Mouse (Mus musculus) stomach, adult 2 months (tissue): ENCODE results near the gene Gp9. TPM values are rescaled to one million over a fixed set of nuclear protein-coding genes. Genes with fewer than 3 reads are reported as not detected.

Experiments
- polyA plus RNA-seq: library from polyadenylated mRNA; depleted of rRNA; stranded (reverse); fragments of >200 nt; gene quantifications from 2 replicates; pipeline ENCODE4 v1.2.3, GENCODE M21; 2012; rRNA removed

Gp9 gene
- 1.1 and 3.0 TPM in 2 replicates for polyA plus RNA-seq

DNA sequence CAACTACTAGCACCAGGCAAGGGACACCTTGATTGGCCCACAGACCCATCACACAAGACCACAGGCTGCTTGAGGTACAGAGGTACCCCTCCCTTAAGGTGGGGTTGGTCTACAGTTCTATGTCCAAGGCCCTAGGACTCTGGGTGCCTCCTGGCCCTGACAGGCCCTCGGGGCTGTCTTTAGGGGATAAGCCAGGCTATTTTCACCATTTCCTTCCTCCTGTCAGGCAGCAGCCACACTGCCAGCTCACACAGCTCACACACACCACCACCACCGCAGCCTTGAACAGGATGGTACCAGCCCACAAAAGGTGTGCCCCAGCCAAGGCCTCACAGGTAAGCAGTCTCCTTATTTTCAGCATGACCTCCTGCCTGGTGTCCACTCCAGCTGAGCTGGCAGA is at the start of gene Gp9:
Gp9 (plus strand) TSS at position 231 of the 400 bp plus-strand sequence.

DNA sequence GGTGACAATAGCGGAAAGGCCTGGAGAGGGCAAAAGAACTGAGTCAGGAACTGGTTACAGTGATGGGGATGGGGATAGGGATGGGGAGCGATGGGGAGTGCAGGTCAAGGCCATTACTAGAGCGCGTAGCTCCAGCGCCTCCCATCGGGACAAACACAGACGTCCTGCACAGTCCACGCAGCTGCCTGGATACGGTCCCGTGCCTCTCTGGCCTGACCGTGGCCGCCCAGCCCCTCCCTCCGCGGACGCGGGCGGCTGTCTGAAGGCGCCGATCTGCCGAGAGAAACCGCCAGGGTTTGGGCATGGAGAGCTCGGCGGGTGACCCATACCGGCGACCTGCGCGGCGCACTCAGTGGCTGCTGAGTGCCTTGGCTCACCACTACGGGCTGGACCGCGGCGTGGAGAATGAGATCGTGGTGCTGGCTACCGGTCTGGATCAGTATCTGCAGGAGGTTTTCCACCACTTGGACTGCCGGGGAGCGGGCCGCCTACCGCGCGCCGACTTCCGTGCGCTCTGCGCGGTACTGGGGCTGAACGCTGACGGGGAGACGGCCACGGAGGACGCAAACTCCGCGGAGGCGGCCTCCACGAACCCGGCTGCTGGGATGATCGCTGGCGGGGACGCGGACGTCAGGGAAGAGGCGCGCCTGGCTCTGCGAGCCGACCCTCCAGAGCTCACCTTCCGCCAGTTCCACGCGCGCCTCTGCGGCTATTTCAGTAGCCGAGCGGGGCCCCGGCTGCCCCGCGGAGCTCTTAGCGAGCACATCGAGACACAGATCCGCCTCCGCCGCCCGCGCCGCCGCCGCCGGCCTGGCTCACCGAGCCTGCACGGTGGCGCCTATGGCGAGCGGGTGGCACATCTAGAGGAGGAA is 47.0 kb upstream of the Gp9 start, which contains the start of gene Efcc1:
Efcc1 (plus strand) TSS at position 279 of the 872 bp plus-strand sequence.

DNA sequence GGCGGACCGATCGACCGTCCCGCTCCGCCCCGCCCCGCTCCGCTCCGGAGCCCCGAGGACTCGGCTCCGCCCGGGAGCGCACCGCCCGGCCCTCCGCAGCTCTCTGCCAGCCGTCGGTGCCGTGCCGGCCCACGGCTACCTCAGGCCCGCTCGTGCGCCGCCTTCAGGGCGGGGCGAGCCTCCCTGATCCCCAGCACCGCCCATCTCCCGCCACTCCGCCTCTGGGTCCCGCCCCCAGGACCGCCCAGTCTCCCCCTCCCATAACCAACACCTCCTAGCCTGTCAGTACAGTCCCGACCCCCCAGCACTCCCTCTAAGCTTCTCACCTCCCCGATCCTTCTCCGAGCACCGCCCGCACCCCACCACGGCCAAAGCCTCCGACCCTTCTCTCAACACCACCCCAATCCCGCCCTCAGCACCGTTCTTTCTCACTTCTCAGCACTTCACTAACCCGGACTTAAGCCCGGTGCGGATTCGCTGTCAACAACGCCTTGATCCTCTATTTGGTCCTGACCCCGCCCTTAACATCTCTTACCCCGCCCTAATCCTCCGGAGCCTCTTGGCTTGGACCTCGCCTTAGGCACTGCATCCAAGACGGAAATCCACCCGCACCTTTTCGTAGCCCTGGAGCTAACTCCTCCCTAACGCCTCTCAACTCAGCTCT is 33.9 kb downstream of the Gp9 start, which contains the start of gene Rab43:
Rab43 (minus strand) TSS at position 490 of the 664 bp plus-strand sequence.

Other genes starting within 250 kb of the Gp9 start
- gene Arhgap25, start 244.8 kb upstream of the Gp9 start, polyA plus RNA-seq = 0.12 and 0.17 TPM in 2 replicates
- 0.23 and 0.47 TPM in 2 replicates for gene Prokr1, start 187.3 kb upstream of the Gp9 start, polyA plus RNA-seq
- gene Aplf, start 105.9 kb upstream of the Gp9 start, polyA plus RNA-seq = 1.7 and 2.5 TPM in 2 replicates
- gene Efcc1, start 47.2 kb upstream of the Gp9 start, polyA plus RNA-seq = 1.6 and 2.3 TPM in 2 replicates
- 32.2 and 34.4 TPM in 2 replicates for gene Rab43, start 34.1 kb downstream of the Gp9 start, polyA plus RNA-seq
- gene Gm45140, start 57.7 kb downstream of the Gp9 start, polyA plus RNA-seq = 0.12 and 0.22 TPM in 2 replicates
- gene Isy1, start 60.7 kb downstream of the Gp9 start, polyA plus RNA-seq = 1.4 and 1.8 TPM in 2 replicates
- gene Cnbp, start 73.0 kb downstream of the Gp9 start, polyA plus RNA-seq = 32.1 and 33.0 TPM in 2 replicates
- gene Copg1, start 109.7 kb downstream of the Gp9 start, polyA plus RNA-seq = 17.6 and 22.7 TPM in 2 replicates
- gene Hmces, start 135.9 kb downstream of the Gp9 start, polyA plus RNA-seq = 11.0 and 12.3 TPM in 2 replicates
- gene H1fx, start 203.6 kb downstream of the Gp9 start, polyA plus RNA-seq = 8.3 and 10.2 TPM in 2 replicates